Mouse (Mus musculus) WW6 (cell line): ENCODE results near the gene Gm11541.
A peak's percentile ranks its signal among the peaks of the same experiment; 100 is the strongest.
"Not testable (repeated sequence)": the region's sequence is repeated elsewhere in the genome, so short reads cannot be mapped to it uniquely, and the experiment has no call there.

Source experiments
- DNase-seq: peaks from one replicate; pipeline ENCODE4 v3.0.0-alpha.2; 2013; ENCODE audit warnings: low read depth, low spot score

The Gm11541 gene

DNA sequence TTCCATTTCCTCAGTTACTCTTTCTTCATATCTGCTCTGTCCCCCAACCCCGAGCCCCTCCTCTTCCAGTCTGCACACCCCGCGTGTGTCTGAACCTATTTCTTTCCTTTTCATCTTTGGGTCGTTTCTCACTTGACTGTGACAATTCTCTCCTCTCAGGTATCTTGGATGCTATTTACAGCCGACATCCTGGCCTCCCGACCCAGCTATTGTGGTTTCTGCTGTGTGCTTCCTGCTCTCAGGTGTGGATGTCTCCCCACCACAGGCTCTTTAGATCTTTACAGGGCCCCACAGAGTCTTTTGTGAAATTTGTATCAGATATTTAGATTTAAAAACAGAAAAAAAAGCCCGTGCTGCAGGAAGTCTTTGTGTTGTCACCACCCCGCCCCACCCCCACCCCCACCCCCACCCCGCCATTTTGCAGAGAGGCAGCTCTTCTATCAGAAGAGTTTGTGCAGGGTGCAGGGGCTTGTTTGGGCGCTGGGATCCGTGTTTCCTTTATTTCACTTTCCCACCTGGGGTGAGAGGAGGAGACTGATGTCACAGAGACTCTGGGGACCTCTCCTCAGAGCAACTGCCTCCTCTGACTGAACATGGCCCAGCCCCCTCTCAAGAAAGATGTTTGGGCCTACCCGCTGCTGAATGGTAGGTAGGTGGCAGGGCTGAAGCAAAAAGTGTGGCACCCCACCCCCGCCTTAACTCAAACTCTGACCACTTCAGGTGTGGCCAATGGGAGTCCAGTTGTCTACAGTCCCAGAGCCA is 6.4 kb downstream of the Gm11541 start:
- DNase-seq, result no peak

GRCm38 (mm10) chr11:94697140-94697539 is 7.2 kb downstream of the Gm11541 start:
- no peak for DNase-seq

DNA sequence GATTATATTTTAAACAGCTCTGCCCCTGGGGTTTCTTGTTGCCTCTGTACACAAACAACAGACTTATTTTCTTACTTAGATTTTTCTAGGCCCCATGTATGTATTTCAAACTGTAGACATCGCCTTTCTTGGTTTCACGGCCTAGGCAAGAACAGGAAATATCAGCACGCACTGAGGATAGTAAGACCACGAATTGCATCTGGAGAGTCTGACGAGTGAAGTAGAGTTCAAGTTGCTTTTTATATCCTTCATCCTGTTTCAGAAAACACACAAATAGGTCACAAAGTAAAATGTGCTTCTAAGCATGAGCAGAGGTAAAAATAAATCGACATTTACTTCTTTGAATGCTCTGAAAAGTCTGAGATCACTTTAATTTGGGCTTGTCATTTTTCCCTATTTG is 8.8 kb downstream of the Gm11541 start:
- DNase-seq, result no peak

GRCm38 (mm10) chr11:94692502-94692901 is 11.8 kb downstream of the Gm11541 start:
- not testable (repeated sequence) for DNase-seq

DNA sequence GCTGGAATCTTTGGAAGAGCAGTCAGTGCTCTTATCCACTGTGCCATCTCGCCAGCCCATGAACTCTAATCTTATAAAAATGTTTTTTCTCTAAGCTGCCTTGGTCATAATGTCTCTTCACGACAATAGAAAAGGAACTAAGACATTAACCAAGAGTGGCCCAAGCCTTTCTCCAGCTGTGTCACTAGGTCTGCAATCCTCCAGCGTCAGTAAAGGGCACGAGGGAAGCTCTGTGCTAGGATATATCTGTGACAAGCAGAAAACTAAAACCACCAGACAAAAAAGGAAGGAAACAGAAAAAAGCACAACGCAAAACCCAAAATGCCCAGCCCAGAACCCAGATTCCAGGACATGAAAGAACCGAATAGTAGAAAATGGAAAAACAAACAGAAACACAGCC is 17.1 kb downstream of the Gm11541 start:
- no peak for DNase-seq

- no peak for DNase-seq
These were observed 21.9 kb downstream of the Gm11541 start for GRCm38 (mm10) chr11:94682427-94682826.

DNA sequence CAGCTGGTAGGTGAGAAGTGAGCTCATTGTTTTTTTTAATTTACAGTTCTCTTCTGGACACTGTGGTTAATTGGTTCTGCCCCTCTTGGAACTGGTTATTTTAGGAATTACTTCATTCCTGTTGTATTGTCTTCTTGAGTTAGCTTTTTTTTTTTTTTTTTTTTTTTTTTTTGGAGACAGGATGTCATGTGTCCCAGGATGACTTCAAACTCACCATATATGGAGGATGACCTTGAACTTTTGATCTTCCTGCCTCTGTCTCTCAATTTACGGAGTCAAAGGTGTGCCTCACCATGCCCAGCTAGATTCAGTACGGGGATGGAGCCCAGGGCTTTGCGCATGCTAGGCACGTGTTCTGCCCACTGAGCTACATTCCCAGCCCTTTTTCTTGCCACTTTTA is 22.7 kb downstream of the Gm11541 start:
- DNase-seq, result no peak

- DNase-seq, result no peak
These were observed 23.7 kb downstream of the Gm11541 start for GRCm38 (mm10) chr11:94680639-94681038.

GRCm38 (mm10) chr11:94677607-94678145 is 26.6 kb downstream of the Gm11541 start:
- no peak for DNase-seq

- DNase-seq, result peak; percentile 84
These were observed 27.3 kb downstream of the Gm11541 start, which contains the start of gene Xylt2 for GRCm38 (mm10) chr11:94676754-94677606. Gene Xylt2 (minus strand): TSS chr11:94677515.

GRCm38 (mm10) chr11:94676308-94676707 is 28.0 kb downstream of the Gm11541 start:
- DNase-seq, result no peak

DNA sequence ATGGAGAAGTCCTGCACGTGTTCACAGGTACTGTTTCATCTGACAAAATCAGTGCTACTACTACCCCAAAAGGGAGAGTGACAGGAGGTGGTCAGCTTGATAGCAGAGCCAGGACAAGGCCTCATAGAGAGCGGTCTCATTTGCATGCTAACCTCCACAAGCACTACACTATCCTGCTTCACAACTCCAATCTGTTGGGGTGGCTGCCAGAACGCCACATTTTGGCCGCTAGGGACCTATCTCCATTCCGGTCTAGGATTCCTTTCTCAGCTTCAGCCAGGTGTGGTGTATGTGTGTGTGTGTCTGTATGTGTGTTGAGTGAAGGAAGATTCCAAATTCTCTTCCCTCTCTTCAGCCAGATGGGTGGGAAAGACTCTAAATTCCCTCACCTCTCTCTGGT is 28.9 kb downstream of the Gm11541 start:
- DNase-seq, result no peak

- no peak for DNase-seq
These were observed 29.3 kb downstream of the Gm11541 start for GRCm38 (mm10) chr11:94674984-94675383.

GRCm38 (mm10) chr11:94665281-94665680 is 39.0 kb downstream of the Gm11541 start:
- DNase-seq, result no peak

DNA sequence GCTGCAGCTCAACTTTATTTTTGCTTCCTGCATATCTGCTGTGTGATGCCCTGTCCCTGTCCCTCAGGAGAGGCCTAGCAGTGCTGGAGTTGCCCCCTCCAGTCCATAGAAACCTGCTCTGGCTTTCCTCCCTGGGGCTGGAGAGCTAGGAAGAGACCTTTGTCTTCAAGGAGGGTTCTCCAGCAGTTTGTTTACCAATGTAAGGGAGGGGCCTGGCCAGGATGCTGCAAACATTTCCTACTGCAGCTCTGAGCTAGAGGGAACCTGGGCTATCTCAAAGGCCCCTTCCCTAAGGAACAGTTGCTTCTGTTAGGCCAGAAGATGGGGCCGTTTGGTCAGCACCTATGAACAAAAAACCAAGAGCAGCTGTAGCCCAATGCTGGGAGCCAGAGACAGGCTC is 43.0 kb downstream of the Gm11541 start:
- DNase-seq, result no peak

DNA sequence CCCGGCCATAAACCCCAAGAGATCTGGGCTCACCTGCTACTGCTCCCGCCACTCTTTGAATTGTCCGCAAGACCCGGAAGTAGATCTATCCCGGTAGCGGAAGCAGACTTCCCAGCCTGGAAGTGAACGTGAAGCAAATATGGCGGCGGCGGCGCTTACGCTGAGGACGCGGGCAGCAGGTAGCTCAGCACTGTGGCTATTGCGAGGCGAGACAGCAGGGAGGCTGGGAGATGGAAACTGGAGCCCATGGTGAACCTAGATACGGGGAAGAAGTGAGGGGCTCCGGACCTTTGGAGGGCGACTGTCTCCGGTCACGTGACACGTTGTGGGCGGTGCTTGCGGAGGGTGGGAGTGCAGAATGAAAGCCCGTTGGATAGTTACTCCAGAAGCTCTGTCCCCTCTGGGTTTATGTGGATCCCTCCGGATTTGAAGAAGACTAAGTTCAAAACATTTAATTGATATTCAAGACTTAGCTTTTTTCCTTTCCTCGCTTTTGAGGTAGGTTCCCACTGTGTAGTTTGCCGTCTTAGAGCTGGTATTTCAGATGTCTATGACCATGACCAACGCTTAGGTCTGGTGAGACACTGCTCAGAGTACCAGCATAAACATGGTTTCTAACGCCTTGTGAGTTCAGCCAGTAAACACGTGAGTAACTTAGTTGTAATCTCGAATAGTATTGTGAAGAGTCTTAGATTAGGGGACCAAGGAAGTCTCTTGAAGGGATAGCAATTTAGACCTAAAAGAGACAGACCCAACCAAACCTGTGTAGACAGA is 50.4 kb downstream of the Gm11541 start, which contains the start of the genes Mrpl27 and Eme1:
TSS of gene Mrpl27 (plus strand) at position 105 of the 774 bp plus-strand sequence.
TSS of gene Eme1 (minus strand) at position 302 of the 774 bp plus-strand sequence.
- peak; percentile 63 for DNase-seq

DNA sequence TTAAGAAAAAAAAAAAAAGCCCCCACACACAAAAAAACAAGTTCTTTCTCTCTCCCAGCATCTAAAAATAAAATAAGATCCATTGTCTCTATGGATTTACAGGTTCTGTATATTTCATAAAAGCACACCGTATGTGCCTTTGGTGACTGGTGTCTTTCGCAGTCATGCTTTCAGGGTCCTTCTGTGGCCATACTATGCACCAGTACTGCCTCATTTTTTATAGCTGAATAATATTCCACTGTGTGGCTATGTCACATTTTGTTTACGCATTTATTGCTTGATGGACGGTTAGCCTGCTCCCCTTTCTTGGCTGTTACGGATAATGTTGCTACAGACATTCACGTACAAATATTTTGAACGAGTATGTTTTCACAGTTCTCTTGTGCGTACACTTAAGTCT is 51.3 kb downstream of the Gm11541 start:
- no peak for DNase-seq

DNA sequence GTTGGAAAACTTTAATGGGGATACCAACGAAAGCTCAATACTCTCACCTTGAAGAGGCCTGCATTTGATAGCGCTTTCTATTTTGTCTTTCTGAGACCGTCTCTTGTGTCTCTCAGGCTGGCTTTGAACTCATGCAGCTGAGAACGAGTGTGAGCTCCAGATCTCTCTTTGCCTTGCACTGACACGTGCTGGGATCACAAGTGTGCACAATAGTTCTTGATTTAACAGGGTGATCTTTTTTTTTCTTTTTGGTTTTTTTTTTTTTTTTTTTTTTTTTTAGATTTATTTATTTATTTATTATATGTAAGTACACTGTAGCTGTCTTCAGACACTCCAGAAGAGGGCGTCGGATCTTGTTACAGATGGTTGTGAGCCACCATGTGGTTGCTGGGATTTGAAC is 53.1 kb downstream of the Gm11541 start:
- not testable (repeated sequence) for DNase-seq

DNA sequence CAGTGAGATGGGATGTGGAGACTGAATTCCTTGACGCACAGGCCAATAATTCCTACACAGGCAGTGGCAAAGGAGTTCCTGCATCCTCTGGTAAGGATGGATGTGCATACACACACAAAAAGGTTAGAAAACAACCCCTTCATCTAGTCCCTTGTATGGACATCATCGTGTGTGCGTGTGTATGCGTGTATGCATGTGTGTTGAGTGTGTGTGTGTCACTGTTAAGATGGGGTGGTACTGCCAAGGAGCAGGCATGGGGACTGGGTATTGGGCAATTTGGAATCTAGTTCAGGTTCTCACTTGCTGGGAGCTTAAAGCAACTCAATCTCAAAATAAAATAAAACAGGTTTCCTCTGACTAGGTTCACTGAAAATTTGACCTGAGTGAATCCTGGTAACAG is 57.8 kb downstream of the Gm11541 start:
- no peak for DNase-seq
